Comparison of ENCODE assay signal across 8 mouse cellular contexts in the genomic region with DNA sequence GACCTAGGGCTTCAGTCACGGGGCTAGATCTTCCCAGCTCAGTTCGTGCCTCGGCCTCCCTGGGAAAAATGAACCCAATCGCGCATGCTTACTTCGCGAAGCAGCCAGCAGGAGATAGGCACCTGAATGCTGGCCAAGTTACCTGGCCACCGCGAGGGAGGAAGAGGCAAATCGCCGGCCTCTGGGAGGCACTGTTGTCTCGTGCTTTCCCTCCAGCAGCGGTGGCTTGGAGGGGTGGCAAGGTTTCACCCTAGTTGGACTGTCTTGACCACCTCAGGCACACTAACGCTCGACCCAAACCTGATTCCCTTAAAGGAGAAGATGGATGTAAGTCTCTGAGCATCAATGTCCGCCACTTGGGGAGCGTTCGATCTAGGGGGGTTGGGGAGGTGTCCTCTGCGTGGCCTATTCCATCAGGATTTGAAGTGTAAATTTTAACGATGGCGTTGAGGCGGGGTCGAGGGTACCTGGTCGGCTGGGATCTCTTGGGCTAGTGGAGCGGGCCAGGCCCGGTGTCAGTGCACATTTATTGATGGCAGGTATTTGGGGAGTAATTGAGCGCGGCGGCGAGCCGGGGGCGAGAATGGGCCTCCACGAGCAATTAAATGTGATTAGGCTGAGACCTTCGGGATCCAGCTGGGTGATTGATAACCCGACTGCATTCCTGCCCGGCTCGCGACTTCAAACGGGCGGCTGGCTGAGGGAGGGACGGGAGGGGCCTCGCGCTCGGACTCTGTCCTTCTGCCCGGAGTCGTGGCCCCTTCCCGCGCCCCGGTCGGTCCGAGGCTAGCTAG. TPM values are rescaled to one million over a fixed set of nuclear protein-coding genes. Genes with fewer than 3 reads are reported as not detected.
DNase-seq lines count a peak whose midpoint lies in the region; ATAC-seq and TF ChIP-seq lines count a peak whose summit lies in the region.

No protein-coding gene starts in this region.

- 0 out of 2 replicates have a peak overlapping the region, but pooled peaks have one; percentile 26 for H3K9ac ChIP-seq in forebrain, embryonic 13.5 days

- DNase-seq in urinary bladder, adult 18-20 months (ENCODE audit: low spot score in 2 of 2), result peak; percentile 70
- DNase-seq in urinary bladder, postnatal 10 days (ENCODE audit: low spot score), result no peak
- peak; percentile 23 for DNase-seq in kidney, adult 2 months
- DNase-seq in lung, postnatal 10 days, result peak; percentile 15
- peak; percentile 62 for DNase-seq in yolk sac, embryonic 10.5 days (ENCODE audit: low spot score)
- DNase-seq in gastrocnemius, postnatal 4 days (ENCODE audit: low spot score in 2 of 2), result no peak

- under 1% methylated on average over 51 of the region's 51 CpGs for WGBS in forebrain, embryonic 13.5 days
- 1% methylated on average over 51 of the region's 51 CpGs for WGBS in kidney, adult 2 months

- peak overlapping the region; percentile 51 for H3K4me2 ChIP-seq in forebrain, embryonic 13.5 days

- TF ChIP-seq CTCF in kidney, adult 2 months (conservative IDR thresholded peaks at IDR 0.05; ENCODE audit: insufficient read depth, insufficient read length, low read depth, low read length), result peak; percentile 58

- H3K4me3 ChIP-seq in forebrain, embryonic 13.5 days, result peak overlapping the region; percentile 25
- H3K4me3 ChIP-seq in kidney, adult 2 months (ENCODE audit: insufficient read depth, low read depth, low read length), result no peak overlapping the region

- no peak for TF ChIP-seq POLR2A in kidney, adult 2 months (IDR thresholded peaks at IDR 0.05; ENCODE audit: low read depth, low read length)

- no peaks in the 10 kb centered on the region for H3K36me3 ChIP-seq in forebrain, embryonic 13.5 days (ENCODE audit: poor library complexity, severe bottlenecking)
- no peaks in the 10 kb centered on the region for H3K36me3 ChIP-seq in kidney, adult 2 months (ENCODE audit: control insufficient read depth, insufficient read depth, low read length)

- no peak overlapping the region for H3K27ac ChIP-seq in forebrain, embryonic 13.5 days
- no peak overlapping the region for H3K27ac ChIP-seq in kidney, adult 2 months (ENCODE audit: insufficient read depth, low read depth, low read length)

- H3K4me1 ChIP-seq in forebrain, embryonic 13.5 days, result peaks cover 21% of the 10 kb centered on the region
- no peaks in the 10 kb centered on the region for H3K4me1 ChIP-seq in kidney, adult 2 months (ENCODE audit: control insufficient read depth, insufficient read depth, low read length)

- peaks cover 96% of the 10 kb centered on the region for H3K27me3 ChIP-seq in forebrain, embryonic 13.5 days
- H3K27me3 ChIP-seq in kidney, adult 2 months (replicated peaks; ENCODE audit: control insufficient read depth, insufficient read depth, low read length), result peaks cover 7% of the 10 kb centered on the region

- H3K9me3 ChIP-seq in forebrain, embryonic 13.5 days (replicated peaks), result no peaks in the 10 kb centered on the region

- ATAC-seq in forebrain, embryonic 13.5 days, result no peak
- no peak for ATAC-seq in CD4-positive, CD25-positive, alpha-beta regulatory T cell, adult 4 months

RNA-seq across cellular contexts. Expression of a gene that starts 10.8 kb away (rescaled TPM):
- 1.2 and 1.8 TPM in 2 replicates for polyA plus RNA-seq in forebrain, embryonic 13.5 days (2015; fragmentation: Nextera tagmentation; extraction: Ambion mirVana)
- polyA plus RNA-seq in kidney, adult 2 months (2012; rRNA removed), result 0.29 and 0.34 TPM in 2 replicates
- total RNA-seq in gastrocnemius, postnatal 4 days (2021), result under 1 TPM; 0.31 to 0.69 TPM
- not detected for polyA plus RNA-seq in CD4-positive, CD25-positive, alpha-beta regulatory T cell, adult 4 months (2017; shearing (Covaris generic))

Comparison
In these comparisons a context has a peak if more than half of its experiments do, and no peak if none do; other contexts are left out.
1. DNase-seq: peak in urinary bladder, adult 18-20 months (2 of 2), kidney, adult 2 months (single experiment), lung, postnatal 10 days (single experiment) and yolk sac, embryonic 10.5 days (single experiment); none in urinary bladder, postnatal 10 days (single experiment) and gastrocnemius, postnatal 4 days (0 of 2).